Mouse (Mus musculus): ENCODE results near the gene Ccdc13.
A peak's percentile ranks its signal among the peaks of the same experiment; 100 is the strongest.

Gene Ccdc13

DNA sequence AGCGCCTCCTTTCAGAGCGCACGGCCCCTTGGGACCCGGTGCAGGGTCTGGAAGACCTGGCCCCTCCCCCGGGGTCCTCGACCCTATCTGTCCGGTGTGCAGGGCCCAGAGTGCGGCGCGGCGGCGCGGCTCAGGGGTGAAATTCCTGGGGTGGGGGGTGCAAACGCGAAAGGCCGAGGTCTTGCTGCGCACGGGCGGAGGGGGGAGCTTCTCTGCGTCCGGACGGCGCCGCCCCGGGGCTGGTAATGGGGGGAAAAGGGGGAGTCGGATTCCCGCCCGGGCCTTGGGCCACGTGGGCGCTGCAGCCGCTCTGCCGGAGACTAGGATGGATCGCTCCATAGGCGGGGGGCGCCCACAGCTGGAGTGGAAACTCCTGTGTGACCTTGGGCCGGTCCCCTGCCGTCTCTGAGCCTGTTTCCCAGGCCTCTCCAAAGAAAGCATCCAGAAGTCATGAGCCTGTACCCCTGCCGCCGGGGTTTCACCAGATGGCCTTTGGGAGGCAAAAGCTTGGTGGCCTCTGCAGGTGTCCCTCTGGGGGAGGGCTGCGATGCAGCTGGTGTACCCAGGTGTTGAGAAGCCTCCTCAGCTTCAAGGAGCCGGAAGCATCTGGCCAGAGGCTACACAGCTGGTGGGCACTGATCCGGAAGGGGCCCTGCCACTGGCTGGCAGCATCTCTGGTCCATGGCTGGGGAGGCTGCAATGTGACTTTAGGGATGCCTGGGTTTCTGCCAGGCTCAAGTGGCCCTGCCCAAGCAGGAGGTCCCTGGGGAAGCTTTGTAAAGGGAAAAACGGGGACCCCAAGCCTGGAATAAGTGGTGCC lies 78.8 kb downstream of the Ccdc13 start:
- DNase-seq (ENCODE audit: low spot score in 2 of 2): peak; percentile 65 to 66

DNA sequence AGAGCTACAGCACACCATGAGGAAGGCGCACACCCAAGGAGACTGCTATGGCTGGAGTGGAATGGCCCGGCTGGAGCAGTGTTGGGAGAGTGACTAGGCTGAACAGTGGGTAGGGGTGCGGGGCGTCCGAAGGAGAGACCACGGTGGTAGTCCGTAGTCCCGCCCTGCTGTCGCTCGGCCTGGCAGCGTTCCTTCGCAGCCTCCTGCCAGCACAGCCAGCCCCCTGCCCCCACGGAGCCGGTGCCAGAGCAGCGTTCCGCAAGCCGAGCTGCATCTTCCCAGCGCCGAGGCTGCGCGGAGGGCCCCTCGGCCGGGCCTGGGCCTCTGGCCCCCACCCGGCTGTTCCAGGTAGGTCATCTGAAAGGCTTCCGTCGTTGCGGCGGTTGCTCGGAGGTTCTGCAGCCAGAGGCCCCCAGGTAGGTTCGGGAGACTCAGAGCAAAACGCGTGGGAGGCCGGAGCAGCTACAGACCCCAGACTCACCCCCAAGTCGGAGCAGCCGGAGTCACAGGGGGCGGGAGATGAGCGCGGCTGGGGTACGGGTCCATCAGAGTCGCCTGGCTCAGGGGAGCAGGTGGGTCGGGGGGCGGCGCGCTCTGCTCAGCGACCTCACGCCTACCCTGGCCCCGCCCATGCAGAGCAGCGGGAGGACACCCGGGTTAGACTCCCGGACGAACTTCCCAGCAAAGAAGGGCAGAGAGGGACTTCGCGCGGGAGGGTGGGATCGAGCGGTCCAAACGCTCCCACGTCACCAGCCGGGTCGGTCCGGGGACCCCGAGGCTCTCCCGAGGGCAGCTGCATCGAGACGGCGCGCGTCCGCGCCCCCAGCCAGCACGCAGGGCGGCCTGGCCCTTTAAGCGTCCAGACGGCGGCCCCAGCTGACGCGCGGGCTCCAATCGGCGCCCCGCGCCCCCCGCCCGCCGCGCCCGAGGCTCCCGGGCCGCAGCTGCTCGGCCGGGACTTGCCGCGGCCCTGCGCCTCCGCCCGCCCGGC lies 79.9 kb downstream of the Ccdc13 start, which contains the start of gene Zfp651:
Zfp651 (plus strand) TSS at position 240 of the 991 bp plus-strand sequence.
- peak; percentile 54 to 65 for DNase-seq (ENCODE audit: low spot score in 2 of 2)

DNA sequence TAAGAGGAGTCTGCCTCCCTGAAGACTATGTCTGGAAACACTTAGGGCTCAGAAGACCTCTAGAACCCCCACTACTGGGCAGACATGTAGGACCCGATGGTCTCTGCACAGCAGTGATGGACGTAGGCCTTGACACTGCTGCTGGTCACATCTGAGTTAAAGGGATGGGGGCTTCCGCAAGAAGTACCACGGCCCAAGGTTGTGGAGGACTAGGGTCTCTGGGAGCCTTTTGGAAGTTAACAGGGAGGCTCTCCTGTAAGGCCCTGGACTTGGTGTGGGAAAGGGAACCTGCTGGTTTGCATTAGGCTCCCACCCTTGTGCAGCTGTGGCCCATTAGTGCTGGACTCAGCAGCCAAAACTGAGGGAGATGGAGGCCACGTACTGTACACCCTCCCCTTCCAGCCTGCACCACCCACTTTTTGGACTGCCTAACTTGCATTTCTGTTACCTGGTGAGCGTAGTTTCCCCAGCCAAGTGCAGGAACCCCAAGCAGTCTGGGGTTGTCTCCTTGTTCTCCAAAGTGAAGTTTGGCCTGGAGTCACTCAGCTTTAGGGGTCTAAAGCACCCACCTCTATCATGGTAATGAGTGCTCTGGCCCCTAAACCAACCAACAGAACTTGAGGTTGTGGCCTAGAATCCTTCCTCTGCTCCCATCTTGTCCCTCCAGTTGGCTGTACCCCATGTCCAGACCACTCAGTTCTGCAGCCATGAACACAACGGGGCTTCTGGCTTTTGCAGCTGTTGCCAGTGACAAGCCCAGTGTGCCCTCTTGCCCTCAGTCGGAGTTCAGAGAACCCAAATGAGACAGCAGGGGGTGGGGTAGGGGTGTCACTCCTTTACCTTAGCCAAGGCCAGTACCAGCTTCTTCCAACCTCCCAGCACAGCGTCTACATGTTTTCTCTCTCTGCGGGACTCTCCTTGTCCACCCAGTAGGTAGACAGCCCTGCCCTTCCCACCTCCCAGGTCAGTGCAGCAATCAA lies 81.1 kb downstream of the Ccdc13 start:
- DNase-seq (ENCODE audit: low spot score in 2 of 2): peak in 1 of 2 experiments; percentile 46

GRCm38 (mm10) chr9:121757432-121757831 lies 81.8 kb downstream of the Ccdc13 start:
- DNase-seq (ENCODE audit: low spot score in 2 of 2): no peak

- no peak for DNase-seq (ENCODE audit: low spot score in 2 of 2)
These were observed 82.5 kb downstream of the Ccdc13 start for GRCm38 (mm10) chr9:121756785-121757184.

DNA sequence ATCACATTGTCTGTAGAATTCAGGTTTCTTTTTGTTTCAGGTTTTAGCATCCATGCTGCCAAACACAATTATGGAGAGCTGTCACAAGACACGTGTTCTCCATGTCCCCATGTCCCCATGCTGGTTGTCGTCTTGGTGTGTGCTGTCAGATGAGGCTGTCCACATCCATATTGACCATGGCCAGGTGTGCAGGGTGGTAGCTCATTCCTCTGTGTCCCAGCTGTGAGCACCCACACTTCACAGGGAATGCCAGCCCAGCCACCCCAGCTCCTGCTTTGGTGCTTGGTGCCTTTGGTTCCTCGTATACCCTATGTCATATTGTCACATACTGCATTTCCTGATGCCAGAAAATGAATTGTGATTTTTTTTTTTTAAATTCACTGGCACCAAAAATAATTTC lies 84.6 kb downstream of the Ccdc13 start:
- no peak for DNase-seq (ENCODE audit: low spot score in 2 of 2)

DNA sequence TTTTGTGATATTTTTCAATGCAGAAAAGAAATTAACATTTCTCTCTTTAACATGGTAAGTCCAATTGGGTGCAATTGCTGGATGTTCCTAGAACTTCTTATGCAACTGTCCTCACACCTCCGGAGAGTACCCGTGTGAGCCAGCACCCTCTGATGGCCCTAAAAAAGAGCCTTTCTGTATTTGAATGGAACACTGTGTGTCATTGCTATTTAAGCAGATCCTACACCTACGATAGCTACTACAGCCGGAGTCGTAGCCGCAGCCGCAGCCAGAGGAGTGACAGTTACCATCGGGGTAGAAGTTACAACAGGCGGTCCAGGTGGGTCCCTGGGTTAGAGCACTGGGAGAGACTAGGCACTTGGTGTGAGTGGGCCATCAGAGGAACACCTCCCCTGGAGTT lies 86.5 kb downstream of the Ccdc13 start:
- DNase-seq (ENCODE audit: low spot score in 2 of 2): no peak

Measured in heart, adult 9 months (tissue).